Mouse (Mus musculus): ENCODE data around the gene Atoh8. TPM values are rescaled to one million over a fixed set of nuclear protein-coding genes. Genes with fewer than 3 reads are reported as not detected.

Atoh8 gene
- total RNA-seq, 1 experiment from 2014 or later = 5.7 TPM

- DNase-seq = no peak
These were observed 7.6 kb downstream of the Atoh8 start for GRCm38 (mm10) chr6:72227665-72228265.

DNA sequence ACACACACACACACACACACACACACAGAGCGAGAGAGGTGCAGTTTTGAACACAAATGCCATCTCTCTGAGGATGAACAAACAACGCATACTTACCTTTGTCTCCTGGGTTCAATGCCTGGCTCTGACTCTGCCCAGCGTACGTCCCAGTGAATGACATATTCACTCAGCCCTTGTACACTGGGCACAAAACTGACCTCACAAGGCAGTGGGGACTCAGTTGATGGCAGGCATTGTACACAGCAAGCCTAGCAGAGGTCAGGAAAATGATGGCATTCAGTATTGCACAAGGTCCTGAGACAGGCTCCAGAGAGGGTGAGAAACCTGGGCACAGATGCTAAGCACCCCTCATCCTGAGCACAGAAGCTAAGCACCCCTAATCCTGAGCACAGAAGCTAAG lies 8.4 kb downstream of the Atoh8 start:
- DNase-seq = no peak

- DNase-seq = no peak
These were observed 9.7 kb downstream of the Atoh8 start for GRCm38 (mm10) chr6:72225686-72226085.

DNA sequence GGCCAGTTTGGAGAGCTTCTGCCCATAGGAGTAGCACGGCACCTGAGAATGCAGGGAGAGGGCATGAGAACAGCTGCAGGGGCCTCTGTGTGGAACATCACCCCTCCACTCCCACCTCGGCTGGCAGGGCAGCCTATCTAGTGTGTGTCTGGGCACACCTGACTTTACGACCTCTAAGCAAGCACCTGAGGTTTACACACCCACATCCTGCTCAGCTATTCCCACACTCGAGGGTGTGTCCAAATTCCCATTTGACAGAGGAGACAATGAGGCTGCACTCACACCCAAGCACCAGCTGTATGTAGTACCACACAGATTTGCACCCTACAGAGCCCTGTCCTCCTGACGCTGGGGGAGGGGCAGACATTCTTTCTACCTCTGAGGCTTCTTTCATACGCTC lies 11.5 kb downstream of the Atoh8 start:
- no peak for DNase-seq

- no peak for DNase-seq
These were observed 12.5 kb downstream of the Atoh8 start for GRCm38 (mm10) chr6:72222876-72223275.

DNA sequence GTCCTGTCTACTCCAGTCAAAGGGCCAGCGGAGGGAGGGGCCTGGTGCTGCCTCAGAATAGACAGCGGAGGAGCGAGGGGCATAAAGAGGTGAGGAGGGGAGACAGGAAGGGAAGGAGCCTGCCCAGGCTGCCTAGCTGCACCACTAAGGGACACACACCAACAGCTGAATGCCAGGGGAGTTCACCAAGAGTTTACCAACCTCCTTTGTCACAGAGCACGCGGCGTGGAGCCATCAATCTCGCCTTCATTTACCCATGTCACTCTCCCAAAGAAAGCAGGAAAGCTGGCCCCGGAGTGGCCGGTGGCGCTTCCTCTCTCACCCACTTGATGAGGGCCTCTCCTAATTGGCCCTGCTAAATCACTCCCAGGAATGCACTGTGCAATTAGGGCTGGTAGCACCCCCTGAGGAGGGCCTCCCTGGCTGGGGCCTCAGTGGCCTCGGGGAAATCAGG lies 13.1 kb downstream of the Atoh8 start:
- no peak for DNase-seq

DNA sequence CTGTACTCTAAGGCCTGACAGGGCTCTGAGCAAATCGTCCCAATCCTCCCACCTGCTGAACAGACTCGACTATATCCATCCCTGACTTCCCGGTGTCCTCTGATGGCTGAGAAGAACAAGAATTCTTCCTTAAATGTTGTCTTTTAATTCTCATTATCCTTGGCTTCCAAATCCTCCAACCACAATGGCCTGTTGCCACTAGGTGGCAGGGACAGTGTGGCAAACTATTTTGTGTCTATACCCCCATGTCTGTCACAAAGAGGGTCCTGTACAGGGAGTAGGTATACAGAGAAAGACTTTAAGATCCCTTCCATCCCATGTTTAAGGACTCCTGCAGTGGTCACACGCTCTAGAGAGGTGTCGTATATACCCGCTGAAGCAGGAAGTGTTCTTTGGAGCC lies 14.1 kb downstream of the Atoh8 start:
- DNase-seq = no peak

DNA sequence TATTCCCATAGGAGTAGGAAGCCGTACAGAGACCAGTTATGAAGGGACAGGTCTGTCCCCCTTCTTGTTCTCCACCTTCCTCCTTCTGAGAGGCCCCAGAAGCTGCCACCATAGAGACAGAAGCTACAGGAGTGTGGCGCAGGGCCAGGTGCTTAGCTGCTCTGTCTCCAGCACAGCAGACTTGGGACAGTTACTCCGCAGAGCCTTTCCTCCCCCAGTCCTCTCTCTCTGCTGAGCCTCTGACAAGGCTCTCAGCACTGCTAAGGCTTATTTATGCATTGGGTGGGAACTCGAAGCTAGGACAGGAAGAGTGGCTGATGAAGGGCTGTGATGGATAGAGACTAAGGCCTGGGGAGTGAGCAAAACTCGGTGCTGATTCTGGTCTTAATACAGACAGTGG lies 15.8 kb downstream of the Atoh8 start:
- DNase-seq = peak; percentile 40

- DNase-seq = no peak
These were observed 17.1 kb downstream of the Atoh8 start for GRCm38 (mm10) chr6:72218281-72218680.

GRCm38 (mm10) chr6:72217415-72217784 lies 18.0 kb downstream of the Atoh8 start:
- no peak for DNase-seq

DNA sequence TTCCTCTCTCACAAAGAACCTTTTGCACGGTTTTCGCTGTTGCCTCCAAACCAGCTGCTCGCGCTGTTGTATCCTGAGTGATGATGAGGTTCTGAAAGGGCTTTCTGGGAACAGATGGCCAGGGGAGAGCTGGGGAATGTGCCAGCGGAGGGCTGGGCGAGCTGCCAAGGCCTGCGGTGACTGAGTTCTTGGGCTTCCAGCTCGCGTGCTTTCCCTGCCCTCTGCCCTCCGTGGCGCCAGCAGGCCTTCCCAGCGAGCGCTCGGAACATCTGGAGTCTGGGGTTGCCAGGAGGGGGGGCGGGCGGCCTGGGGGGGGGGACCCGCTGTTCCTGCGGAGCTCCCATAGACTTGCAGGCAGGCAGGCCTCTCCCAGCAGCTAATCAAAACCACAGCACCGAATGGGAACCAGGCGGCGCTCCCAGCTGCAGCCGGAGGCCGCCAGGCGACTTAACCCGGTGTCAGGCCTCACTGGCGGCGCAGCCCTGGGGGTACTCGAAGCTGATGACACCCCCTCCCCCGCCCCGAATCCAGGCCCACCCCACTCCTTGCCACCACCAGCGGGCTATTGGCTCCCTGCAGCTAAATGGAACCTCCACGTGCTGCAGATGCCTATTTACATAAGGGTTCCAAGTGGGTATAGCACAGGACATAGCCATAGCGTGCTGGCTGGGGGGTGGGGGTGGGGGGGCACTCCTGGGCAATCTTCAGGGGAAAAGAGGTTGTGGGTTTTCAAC lies 18.5 kb downstream of the Atoh8 start:
- peak; percentile 99 for DNase-seq

GRCm38 (mm10) chr6:72215582-72215981 lies 19.8 kb downstream of the Atoh8 start:
- DNase-seq = no peak

- no peak for DNase-seq
These were observed 24.0 kb downstream of the Atoh8 start for GRCm38 (mm10) chr6:72211360-72211759.

GRCm38 (mm10) chr6:72210823-72211222 lies 24.6 kb downstream of the Atoh8 start:
- no peak for DNase-seq

DNA sequence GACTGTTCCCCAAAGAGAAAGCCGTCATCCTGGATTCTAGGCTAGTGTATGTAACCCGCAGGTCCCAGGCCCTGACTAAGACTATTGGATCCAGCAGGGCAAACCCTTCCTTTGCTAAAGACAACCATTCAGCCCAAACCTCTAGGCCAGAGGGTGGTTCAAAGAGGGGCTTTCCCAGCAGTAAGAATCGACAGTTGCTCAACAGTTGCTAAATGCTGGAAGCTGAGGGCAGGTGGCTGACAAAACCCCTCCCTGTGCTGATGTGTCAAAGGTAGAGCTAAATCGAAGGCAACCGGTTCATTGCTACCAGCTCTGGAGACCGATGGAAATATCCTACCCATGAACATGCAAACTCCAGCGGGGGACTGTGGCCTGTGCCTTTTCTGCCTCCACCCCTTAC lies 25.6 kb downstream of the Atoh8 start:
- no peak for DNase-seq

DNA sequence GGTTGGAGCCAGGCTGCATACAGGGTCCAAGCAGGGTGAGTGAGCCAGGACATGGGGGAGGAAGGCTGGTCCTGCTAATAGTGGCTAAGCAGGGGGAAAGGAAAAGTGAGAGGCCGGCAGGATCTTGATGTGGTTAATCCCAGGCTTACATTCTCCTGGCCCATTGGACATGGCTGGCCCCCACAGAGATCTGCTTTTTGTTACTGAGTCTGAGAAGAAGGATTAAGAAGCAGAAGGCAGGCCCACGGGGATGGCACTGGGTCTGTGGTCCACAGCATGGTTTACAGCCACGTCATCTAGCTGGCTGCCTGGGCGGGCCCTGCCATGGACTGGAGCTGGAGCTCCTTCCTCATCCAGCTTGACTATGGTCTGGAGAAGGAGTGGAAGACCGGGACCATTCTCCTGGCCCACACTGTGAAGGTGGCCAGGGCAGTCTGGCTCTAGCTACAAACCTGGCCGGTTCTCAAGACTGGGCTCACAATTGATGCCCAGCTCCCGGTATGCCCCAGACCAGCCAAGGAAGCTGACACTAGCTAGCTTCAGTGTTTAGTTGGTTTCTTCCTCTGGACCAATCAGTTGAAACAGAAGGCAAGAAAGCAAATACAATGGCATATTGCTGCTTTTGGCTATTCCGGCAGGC lies 26.9 kb downstream of the Atoh8 start:
- no peak for DNase-seq

DNA sequence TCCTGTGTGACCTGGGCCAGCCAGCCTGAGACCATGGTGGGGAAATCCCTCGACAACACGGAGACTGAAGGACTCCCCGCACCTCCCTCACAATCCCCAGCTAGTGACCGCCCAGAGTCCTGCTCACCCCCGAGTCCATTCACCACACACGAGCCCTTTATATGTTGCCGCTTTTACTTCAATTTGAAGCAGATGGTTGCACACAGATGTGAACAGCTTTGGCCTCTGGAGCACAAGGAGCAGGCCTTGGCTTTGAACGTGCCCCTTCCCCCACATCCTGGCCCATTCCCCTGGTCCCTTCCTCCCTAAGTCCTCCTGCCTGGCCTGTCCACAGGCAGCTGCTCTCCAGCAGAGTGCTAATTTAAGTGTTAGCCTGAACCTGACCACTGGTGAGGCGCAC lies 29.4 kb downstream of the Atoh8 start:
- no peak for DNase-seq

DNA sequence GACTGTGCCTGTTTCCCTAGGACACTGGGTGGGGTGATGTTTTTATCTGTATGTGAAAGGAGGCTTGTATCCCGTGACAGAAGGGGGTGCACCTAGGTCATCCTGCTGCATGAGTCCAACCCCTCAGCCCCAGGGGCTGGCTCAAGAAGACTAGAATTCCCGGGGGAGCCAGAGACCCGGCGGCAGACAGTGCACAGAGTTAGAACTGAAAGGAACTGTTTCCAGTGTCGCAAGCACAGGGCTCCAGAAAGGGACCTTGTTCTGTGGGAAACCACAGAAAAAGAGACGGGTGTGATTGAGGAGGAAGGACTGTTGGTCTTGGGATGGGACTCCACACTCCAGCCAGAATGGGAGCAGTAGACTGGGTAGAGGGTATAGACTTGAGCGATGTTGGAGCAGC lies 30.5 kb downstream of the Atoh8 start:
- DNase-seq = no peak

DNA sequence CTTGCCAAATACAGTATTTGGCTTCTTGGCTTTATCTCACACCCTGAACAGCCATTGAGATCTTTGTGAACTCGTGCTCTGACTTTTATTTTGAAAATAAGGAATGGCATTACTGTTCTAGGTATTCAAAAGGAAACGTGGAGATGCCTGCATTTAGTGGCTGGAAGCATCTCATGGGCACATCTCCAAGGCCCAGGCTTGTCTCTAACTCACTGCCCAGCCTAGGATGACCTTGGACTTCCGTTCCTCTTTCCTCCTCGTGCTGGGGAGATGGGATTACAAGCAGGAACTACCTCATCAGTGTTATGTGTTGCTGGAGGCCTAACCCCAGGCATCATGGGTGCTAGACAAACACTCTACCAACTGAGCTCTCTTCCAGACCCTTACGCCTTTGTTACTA lies 32.1 kb downstream of the Atoh8 start:
- no peak for DNase-seq

- DNase-seq = no peak
These were observed 32.6 kb downstream of the Atoh8 start for GRCm38 (mm10) chr6:72202732-72203131.

- peak; percentile 37 for DNase-seq
These were observed 34.7 kb downstream of the Atoh8 start for GRCm38 (mm10) chr6:72200595-72201256.

GRCm38 (mm10) chr6:72197515-72197914 lies 37.9 kb downstream of the Atoh8 start:
- no peak for DNase-seq

DNA sequence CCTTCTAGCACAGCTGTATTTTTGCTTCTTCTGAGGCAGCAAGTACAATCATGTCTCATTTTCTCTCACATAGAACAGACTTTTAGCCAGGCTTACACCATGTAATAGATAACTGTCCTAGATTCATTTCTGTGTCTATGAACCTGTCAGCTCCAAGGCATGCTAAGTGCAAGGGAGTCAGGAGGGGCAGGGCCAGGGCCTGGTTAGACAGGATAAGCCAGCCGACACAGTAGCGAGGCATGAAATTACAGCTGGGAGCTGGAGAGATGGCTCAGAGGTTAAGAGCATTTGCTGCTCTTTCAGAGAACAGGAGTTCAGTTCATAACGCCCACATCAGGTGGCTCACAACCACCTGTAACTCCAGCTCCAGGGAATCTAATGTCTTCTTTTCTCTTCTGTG lies 38.7 kb downstream of the Atoh8 start:
- DNase-seq = no peak

Data from adrenal gland, postnatal 14 days (tissue).